Mouse (Mus musculus) thymus, adult 2 months (tissue): ENCODE results near the gene Mocs2.

ENCODE experiments used
- CTCF ChIP-seq: fragments of 200-500 bp; IDR thresholded peaks from 2 replicates; pipeline ENCODE4 v1.5.1; 2012; ENCODE audit warnings: mild to moderate bottlenecking, control low read depth, low read length, moderate library complexity, borderline replicate concordance; ENCODE audit not compliant: control insufficient read depth, poor library complexity, insufficient read depth; ENCODE audit errors: extremely low read depth
- POLR2A ChIP-seq: fragments of 200-500 bp; IDR thresholded peaks from 2 replicates; pipeline ENCODE4 v1.6.1; 2012; ENCODE audit warnings: mild to moderate bottlenecking, low read length, control low read depth, moderate library complexity; ENCODE audit not compliant: control insufficient read depth, poor library complexity, insufficient read depth; ENCODE audit errors: extremely low read depth

- TF ChIP-seq CTCF (no peak), POLR2A (no peak)
These were observed 37.7 kb downstream of the Mocs2 start for GRCm38 (mm10) chr13:114855573-114856268.
